Mouse (Mus musculus) c-Kit-positive CD71-positive TER-119-negative erythroid progenitor cells, embryonic 14.5 days (primary cell): ENCODE data around the gene Sun5.
"Not testable (repeated sequence)": the region's sequence is repeated elsewhere in the genome, so short reads cannot be mapped to it uniquely, and the experiment has no call there.

Experiments used
- DNase-seq: peaks from one replicate; pipeline ENCODE4 v3.0.0-alpha.2; 2013; ENCODE audit warnings: low read depth

Gene Sun5

GRCm38 (mm10) chr2:153870984-153871383 lies at the start of gene Sun5:
Gene Sun5, minus strand, starts transcription at chr2:153871084.
- no peak for DNase-seq

- DNase-seq, result no peak
These were observed 47.0 kb upstream of the Sun5 start, which contains the start of gene Bpifb3 for GRCm38 (mm10) chr2:153917930-153918329. Gene Bpifb3, plus strand, starts transcription at chr2:153918230.

GRCm38 (mm10) chr2:153914151-153914550 lies 43.3 kb upstream of the Sun5 start:
- no peak for DNase-seq

GRCm38 (mm10) chr2:153906626-153907025 lies 35.7 kb upstream of the Sun5 start:
- DNase-seq, result no peak

- DNase-seq, result no peak
These were observed 31.8 kb upstream of the Sun5 start for GRCm38 (mm10) chr2:153902726-153903125.

- DNase-seq, result no peak
These were observed 29.2 kb upstream of the Sun5 start, which contains the start of gene Bpifb6 for GRCm38 (mm10) chr2:153900088-153900487. Gene Bpifb6, plus strand, starts transcription at chr2:153900388.

GRCm38 (mm10) chr2:153899111-153899510 lies 28.2 kb upstream of the Sun5 start:
- DNase-seq, result no peak

GRCm38 (mm10) chr2:153874745-153875144 lies 3.9 kb upstream of the Sun5 start, which contains the start of gene Bpifb2:
Gene Bpifb2, plus strand, starts transcription at chr2:153875045.
- DNase-seq, result no peak

- DNase-seq, result no peak
These were observed 8.9 kb downstream of the Sun5 start for GRCm38 (mm10) chr2:153861960-153862359.

- DNase-seq, result no peak
These were observed 10.2 kb downstream of the Sun5 start for GRCm38 (mm10) chr2:153860715-153861114.

GRCm38 (mm10) chr2:153860315-153860714 lies 10.6 kb downstream of the Sun5 start:
- no peak for DNase-seq

- DNase-seq, result no peak
These were observed 11.3 kb downstream of the Sun5 start for GRCm38 (mm10) chr2:153859581-153859980.

GRCm38 (mm10) chr2:153853544-153853943 lies 17.3 kb downstream of the Sun5 start:
- no peak for DNase-seq

- DNase-seq, result peak; percentile 9
These were observed 19.9 kb downstream of the Sun5 start for GRCm38 (mm10) chr2:153851030-153851360.

- peak; percentile 9 for DNase-seq
These were observed 20.4 kb downstream of the Sun5 start for GRCm38 (mm10) chr2:153850351-153851029.

GRCm38 (mm10) chr2:153848389-153848788 lies 22.5 kb downstream of the Sun5 start:
- no peak for DNase-seq

GRCm38 (mm10) chr2:153842854-153843253 lies 28.0 kb downstream of the Sun5 start:
- DNase-seq, result no peak

- no peak for DNase-seq
These were observed 37.6 kb downstream of the Sun5 start for GRCm38 (mm10) chr2:153833291-153833690.

GRCm38 (mm10) chr2:153828704-153829103 lies 42.2 kb downstream of the Sun5 start:
- no peak for DNase-seq

GRCm38 (mm10) chr2:153827171-153827830 lies 43.6 kb downstream of the Sun5 start:
- DNase-seq, result no peak

GRCm38 (mm10) chr2:153825900-153826299 lies 45.0 kb downstream of the Sun5 start:
- DNase-seq, result not testable (repeated sequence)

- no peak for DNase-seq
These were observed 46.3 kb downstream of the Sun5 start for GRCm38 (mm10) chr2:153824593-153824992.

GRCm38 (mm10) chr2:153822005-153822543 lies 48.8 kb downstream of the Sun5 start:
- DNase-seq, result no peak
